Mouse (Mus musculus) kidney, adult 18-20 months (tissue): Measurements from ENCODE around the gene Cisd3.
"Not testable (repeated sequence)": the region's sequence is repeated elsewhere in the genome, so short reads cannot be mapped to it uniquely, and the experiment has no call there.

Experiments used
- DNase-seq: peaks from one replicate; pipeline ENCODE4 v3.0.0; 2021

Cisd3 gene

DNA sequence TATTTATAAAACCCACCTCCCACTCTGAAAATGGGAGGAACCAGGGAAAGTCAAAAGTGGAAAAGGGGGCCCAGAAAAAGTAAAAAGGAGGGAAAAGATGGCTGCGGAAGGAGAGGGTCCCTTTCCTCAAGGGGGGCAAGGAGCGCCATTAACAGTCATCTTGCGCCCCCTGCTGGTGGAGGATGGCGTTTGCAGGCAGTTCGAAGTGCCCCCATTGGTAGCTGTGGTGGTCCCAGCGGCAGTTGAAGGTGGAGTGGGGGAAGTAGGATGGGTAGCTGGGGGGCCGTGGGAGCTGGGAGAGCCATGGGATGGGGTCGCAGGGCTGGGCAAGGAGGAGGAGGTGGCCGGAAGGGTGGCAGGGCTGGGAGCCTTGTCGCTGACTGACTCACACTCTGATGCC is 4.2 kb downstream of the Cisd3 start:
- peak; percentile 58 for DNase-seq

GRCm38 (mm10) chr11:97694435-97694834 is 8.8 kb downstream of the Cisd3 start:
- no peak for DNase-seq

GRCm38 (mm10) chr11:97694921-97695711 is 9.5 kb downstream of the Cisd3 start:
- no peak for DNase-seq

DNA sequence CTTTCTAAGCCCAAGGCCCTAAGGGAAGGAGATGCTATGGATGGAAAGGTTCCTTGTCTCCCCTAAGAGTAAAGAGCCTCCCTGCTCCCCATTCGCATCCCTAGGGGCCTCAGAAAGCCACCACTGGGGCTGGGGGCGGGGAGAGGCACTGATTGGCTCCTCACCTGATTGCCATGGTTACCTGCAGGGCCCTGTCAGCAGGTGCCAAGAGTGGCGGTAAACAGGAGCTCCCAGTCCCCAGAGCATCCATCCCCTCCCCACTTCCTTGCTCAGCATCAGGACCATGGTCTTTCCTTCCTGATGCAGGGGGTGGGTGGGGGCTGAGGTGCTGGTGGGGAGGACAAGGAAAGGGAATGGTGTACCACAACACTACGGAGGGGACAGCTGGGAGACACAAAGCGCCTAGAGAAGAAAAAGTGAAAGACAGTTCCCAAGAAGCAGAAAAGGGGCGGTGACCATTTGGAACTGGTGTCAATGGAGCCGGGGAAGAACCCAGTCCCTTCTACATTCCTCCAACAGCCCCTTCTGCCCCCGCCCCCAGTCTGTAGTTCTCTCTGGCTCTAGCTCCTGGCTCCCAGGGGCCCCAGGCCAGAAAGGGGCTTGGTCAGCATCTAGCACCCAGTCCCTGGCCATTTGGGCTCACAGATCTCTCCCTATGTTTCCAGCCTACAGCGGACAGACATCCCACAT is 10.2 kb downstream of the Cisd3 start:
- DNase-seq, result no peak

DNA sequence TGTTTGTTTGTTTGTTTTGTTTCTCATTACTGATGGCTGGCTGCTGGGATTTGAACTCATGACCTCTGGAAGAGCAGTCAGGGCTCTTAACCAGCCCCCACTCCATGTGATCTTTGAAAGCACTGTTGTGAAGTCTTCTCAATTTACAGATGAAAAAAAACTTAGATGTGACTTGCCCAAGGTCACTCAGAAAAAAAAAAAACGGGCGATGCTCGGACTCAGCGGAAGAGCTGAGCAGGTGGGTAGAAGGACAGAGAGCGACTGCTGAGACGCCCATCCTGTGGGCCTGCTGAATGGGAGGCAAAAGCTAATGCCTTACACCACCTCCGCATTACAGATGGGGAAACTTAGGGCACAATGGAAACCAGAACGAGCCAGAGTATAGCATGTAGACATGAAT is 11.0 kb downstream of the Cisd3 start:
- no peak for DNase-seq

GRCm38 (mm10) chr11:97697199-97697890 is 11.7 kb downstream of the Cisd3 start:
- no peak for DNase-seq

- DNase-seq, result no peak
Measured at GRCm38 (mm10) chr11:97697891-97698529, 12.4 kb downstream of the Cisd3 start.

GRCm38 (mm10) chr11:97698741-97699611 is 13.3 kb downstream of the Cisd3 start:
- peak; percentile 75 for DNase-seq

DNA sequence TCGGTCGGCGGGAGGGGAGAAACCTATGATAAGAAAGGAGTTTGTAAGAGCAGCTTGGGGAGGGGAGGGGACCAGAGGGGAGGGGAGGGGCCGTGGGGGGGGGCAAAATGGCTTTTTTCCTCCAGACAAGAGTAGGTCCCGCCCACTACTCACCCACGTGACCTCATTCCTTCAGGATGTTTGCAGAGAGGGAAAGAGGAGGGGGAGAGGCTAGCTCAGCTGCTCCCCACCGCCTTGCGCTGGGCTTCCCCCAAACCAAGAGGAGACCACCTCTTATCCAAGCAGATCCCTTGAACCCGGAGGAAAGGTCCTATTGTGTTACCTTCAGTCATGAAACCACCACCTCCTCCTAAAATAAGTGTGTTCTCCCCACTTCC is 14.0 kb downstream of the Cisd3 start:
- DNase-seq, result peak; percentile 90

DNA sequence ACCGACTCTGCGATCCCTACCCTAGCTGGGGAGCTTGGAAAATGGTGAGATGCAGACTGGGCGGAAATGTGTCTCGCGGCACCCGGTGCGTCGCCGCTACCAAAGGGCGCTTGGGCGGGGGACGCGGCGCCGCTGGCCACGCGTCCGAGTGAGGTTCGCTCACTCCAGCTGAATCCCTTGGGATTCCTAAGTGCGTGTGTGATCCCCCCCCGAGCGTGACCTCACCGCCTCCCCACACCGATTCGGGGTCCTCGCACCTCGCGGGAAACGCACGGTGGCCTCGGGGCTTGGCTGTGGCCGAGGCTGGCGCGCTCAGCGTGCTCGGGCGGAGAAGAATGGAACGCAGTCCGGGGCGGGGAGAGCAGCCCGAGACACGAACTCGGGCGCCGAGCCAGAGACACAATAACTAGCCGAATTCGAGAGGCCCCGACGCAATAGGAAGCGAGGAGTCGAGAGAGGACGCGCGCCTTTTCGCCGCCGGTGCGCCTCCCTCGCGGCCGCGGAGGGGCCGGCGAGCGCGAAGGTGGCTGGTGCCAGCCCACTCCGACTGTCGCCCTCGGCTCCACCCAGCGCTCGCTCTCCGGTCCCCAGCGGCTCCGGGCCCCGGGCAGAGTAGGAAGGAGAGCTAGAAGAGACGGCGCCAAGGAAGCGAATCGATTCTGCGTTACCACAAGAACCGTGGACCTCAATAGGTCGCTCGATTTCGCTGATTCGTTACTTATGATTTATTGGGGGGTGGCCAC is 14.5 kb downstream of the Cisd3 start, which contains the start of gene Pcgf2:
Gene Pcgf2 (minus strand): TSS at position 495 of the 743 bp plus-strand sequence.
- peak; percentile 85 for DNase-seq

DNA sequence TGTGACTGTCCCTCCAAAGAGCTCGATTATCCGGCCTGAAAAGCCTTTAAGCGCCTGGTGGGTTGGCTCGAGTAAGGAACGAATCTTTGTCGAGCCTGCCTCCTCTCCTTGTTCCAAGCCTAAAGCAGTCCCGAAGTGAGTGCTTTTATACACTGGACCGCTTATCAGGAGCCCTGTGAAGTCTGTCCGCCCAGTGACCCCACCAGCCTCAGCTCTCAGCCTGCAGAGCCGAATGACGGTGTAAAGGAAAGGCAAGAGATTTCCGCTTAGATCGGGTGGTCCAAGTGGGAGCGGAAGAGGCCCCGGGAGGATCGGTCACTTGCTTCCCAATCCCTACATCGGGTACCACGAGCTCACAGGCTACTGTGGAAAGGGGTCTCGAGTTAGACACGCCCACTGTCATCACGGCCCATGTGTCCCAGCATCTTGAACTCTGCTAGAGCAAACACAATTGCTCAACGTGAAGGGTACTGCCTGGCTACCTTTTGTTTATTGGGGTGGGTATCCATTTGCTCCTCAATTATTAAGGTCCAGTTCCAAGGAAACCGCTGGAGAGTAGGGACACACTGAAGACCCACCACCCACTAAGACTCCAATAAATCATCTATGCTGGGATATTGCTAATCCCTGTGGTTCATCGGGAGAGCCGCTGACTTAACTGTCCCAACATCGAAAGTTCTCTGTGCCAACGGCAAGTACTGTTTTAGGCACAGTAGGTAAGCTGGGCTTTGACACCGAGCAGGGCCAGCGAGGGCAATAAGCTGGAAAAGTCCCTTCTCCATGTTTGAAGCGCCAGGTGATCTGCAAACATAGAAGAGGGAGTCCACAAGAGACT is 15.3 kb downstream of the Cisd3 start:
- no peak for DNase-seq

DNA sequence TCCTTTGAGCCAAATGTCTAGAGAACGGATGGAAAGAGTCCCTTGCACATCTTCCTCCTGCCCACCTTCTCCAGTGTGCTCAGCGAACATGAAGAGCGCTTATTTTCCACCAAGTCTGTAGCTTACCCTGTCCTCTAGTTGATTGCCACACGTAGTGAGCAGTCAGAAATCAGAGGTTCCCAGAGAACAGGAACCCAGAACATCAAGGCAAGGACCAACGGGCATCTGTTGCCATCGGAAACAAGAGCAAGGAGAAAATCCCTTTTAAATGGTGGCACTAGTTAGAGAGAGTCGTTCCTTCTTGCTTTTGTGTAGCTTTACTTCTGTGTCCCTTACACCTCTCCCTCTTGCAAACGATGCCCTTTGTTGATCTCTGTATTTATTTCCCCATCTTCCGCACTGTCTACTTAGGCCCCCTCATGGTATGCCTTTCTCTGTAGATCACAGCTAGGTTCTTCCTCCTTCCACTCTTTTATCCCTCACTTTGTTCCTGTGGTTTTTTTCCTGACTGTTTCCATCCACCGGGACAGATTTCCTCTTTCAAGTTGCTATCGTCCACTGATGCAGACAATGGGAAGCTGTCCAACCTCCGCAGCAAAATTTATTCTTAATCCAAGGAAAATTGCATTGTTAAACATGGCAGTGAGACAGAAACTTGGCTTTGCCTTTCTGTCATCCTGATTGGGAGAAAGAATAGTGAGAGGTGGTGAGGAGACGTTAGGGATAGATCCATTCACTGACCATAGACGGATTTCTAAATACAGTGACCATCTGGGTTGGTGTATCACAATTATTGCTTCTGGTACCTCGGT is 16.2 kb downstream of the Cisd3 start:
- DNase-seq, result no peak

GRCm38 (mm10) chr11:97702393-97702745 is 16.7 kb downstream of the Cisd3 start:
- peak; percentile 91 for DNase-seq

GRCm38 (mm10) chr11:97703039-97703826 is 17.6 kb downstream of the Cisd3 start, which contains the start of gene Psmb3:
Psmb3 (plus strand) TSS chr11:97703399.
- DNase-seq, result peak; percentile 99

DNA sequence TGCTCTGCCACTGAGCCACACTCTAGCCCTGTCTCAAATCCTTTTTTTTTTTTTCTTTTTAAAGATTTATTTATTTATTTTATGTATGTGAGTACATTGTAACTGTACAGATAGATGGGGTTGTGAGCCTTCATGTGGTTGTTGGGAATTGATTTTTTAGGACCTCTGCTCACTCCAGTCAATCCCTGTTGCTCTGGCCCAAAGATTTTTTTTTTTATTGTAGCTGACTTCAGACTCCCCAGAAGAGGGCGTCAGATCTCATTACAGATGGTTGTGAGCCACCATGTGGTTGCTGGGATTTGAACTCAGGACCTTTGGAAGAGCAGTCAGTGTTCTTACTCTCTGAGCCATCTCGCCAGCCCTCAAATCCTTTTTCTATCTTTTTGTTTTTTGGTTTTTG is 24.4 kb downstream of the Cisd3 start:
- DNase-seq, result not testable (repeated sequence)

GRCm38 (mm10) chr11:97711200-97711900 is 25.7 kb downstream of the Cisd3 start:
- DNase-seq, result no peak

GRCm38 (mm10) chr11:97712286-97712685 is 26.7 kb downstream of the Cisd3 start:
- no peak for DNase-seq

DNA sequence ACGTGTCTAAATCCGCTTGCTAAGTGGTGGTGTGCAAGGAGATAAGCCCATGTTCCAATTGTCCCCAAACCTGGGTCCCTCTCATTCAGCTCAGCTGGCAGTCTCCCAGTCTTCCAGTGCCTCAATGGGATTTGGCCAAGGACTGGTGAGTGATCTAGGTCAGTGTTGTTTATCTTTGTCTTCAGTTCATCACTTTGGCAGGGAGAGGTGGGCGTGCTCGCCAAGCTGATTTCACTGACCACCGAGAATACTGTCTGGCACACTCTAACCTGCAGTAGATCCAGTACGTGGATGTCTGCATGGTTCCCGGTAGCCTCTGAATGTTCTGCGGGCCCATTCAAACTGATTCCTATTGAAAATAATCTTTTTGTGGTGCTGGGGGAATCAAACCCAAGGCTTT is 28.3 kb downstream of the Cisd3 start:
- DNase-seq, result no peak
